Mouse (Mus musculus): ENCODE results near the gene Tubb4b.

DNA sequence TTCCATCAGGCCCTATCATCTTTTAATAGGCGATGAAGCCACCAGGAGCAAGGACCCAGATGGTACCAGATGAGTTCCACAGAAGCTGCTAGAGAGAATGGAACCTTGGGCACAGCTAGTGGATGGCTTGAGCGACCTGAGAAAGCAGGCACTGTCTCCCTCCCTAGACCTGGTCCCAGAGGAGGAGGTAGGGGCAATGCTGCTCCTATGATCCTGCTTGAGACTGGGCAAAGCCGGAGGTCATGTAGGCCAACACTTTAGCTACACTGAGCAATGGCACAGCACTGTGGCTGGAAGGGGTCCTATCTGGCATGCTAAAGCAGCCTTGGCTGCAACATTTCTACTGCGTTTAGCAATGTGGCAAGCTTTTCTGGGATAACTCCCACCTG lies 48.8 kb downstream of the Tubb4b start:
- TF ChIP-seq POLR2A (IDR thresholded peaks at IDR 0.05; ENCODE audit: insufficient read length, low read depth) = no peak
- no peak for TF ChIP-seq POLR2AphosphoS2 (IDR thresholded peaks at IDR 0.05; ENCODE audit: insufficient read length, low read depth)
- TF ChIP-seq MAX (IDR thresholded peaks at IDR 0.05; ENCODE audit: low read depth) = no peak
- no peak for TF ChIP-seq E2F4 (IDR thresholded peaks at IDR 0.05; ENCODE audit: insufficient read depth)
- TF ChIP-seq TCF3 (IDR thresholded peaks at IDR 0.05; ENCODE audit: insufficient read length, low read depth) = no peak
- no peak for TF ChIP-seq REST (IDR thresholded peaks at IDR 0.05; ENCODE audit: insufficient read depth, insufficient read length)
- no peak for TF ChIP-seq MYOG (IDR thresholded peaks at IDR 0.05; ENCODE audit: control insufficient read depth in 1 of 3, insufficient read depth in 1 of 3, insufficient read length in 2 of 3, low read depth in 2 of 3)
- no peak for TF ChIP-seq USF1 (IDR thresholded peaks at IDR 0.05; ENCODE audit: low read depth)
- TF ChIP-seq SRF (IDR thresholded peaks at IDR 0.05; ENCODE audit: control insufficient read depth, insufficient read length, low read depth) = no peak
- no peak for TF ChIP-seq TCF12 (IDR thresholded peaks at IDR 0.05; ENCODE audit: insufficient read depth, poor library complexity, severe bottlenecking)

Data from myocyte (in vitro differentiated cells).